Mouse (Mus musculus): ENCODE measurements at regions not wholly inside any gene's neighbourhood (a gene's known extent, or its start where the extent isn't known, plus 50 kb on each side); places are given as distances from the start of the nearest gene placed in this dataset.

DNA sequence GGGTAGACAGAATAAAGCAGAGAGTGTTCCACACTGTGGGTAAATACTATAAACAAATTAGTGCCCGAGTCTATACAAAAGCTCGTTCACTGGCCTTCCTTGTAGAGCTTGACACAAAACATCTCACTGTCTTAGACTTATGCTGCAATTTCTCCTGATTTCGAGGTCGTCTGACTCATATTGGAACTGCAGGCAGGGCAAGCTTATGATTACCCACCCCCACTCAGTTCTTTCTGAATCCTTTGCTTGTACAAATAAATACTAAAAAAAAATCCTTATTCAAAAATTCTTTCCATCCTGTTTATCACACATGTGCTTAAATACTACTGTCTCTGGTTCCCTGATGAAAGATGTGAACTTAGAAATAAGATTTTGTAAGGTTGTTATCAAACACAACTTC, 470.0 kb upstream of the Adamts5 start:
- TF ChIP-seq EP300 (IDR thresholded peaks at IDR 0.05; ENCODE audit: low read depth) (no peak), CTCF (IDR thresholded peaks at IDR 0.05; ENCODE audit: low read depth) (no peak)

Data from liver, postnatal 0 days (tissue).